Mouse (Mus musculus): ENCODE results near the gene Sult6b2.

DNA sequence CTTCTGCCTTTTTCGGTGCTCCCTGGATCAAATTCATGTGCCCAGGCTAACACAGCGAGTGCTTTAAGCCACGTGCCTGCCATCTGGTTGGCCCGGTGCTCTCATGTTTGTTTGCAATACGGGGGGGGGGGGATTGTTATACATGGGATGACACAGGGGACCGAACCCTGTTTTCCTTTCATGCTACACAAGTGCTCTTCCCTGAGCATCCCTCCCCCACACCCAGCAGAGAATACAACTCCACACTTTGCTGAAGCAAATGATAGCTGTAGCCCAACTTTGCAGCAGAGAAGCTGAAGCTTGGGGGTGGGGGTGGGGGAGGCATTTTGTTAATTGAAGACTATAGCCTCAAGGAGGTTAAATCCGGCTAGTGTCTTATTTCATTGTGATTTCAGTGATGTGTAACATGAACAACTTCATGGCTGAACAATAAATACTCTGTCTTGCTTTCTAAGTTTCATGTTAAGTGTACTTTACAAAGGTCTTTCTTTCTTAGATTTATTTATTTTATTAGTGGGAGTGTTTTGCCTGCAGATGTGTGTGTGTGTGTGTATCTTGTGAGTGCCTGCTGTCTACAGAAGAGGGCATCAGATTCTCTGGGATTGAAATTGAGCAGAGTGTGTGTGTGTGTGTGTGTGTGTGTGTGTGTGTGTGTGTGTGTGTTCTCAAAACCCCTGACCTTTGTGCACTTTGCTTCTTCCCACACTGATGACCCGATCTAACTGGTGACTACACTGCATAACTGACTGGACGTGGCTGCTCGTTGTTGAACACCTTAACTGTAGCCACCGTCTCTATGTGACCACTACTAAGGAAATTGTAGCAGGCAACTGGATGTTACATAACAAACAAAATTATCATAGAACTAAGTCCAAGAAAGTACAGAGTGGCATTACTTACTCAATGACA lies 1.4 kb downstream of the Sult6b2 start:
- TF ChIP-seq EP300 (IDR thresholded peaks at IDR 0.05; ENCODE audit: low read depth) (no peak), CTCF (IDR thresholded peaks at IDR 0.05; ENCODE audit: low read depth) (0 out of 2 replicates have a peak, but pooled peaks have one; percentile 1)
